Mouse (Mus musculus) neural tube, embryonic 10.5 days (tissue): ENCODE results near the gene Ghsr.

Experiments
- DNase-seq: peaks from one replicate; pipeline ENCODE4 v3.0.0-alpha.2; 2017; ENCODE audit warnings: low spot score; ENCODE audit errors: extremely low spot score

Ghsr gene

DNA sequence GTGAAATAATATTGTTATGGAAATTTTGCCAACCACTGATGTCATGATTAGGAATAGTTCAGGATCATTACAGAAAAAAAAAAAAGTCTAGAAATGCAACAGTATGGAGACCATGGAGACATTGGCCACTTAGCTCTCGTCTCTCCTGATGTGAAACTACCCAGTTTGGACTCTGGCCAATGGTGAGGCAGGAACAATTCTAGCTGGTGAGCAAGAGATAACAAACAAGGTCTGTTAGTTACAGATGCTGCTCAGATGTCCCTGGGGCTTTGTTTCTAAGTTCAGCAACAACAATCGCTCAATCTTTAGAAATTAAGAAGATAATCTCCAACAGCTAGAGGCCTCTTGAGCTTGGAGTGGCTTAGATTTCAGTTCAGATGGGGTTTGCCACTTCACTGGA, 37.4 kb downstream of the Ghsr start:
- no peak for DNase-seq

DNA sequence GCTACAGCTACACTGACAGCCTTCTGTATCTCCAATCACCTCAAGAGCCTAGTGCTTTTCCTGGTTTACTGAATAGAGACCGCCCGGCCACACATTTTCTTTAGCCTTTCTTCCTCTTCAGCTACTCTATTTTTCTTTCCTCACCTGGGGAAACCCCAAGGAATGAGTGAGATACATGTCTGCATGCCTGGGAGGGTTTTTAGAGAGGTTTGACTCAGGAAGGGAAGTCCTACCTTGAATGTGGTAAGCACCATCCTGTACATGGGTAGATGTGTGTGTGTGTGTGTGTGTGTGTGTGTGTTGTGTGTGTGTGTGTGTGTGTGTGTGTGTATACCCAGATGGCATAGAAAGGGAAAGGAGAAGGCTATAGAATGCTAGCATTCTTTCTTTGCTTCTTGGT, 40.1 kb downstream of the Ghsr start:
- no peak for DNase-seq

DNA sequence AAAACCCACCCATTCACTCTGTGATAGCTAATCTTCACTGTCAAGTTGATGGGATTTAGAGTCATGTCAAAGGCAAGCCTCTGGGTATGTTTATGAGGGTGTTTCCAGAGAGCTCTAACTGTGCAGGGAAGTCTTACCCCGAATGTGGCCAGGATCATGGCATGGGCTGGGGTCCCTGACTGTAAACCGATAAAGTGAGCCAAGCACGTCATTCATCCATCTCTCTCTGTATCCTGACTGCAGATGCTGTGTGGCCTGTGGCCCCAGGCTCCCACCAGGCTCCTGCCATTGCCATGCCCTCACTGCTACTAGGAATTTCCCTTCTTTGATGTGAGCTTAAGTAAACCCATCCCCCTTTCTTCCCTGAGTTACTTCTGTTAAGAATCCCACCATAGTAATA, 42.4 kb downstream of the Ghsr start:
- DNase-seq: no peak

DNA sequence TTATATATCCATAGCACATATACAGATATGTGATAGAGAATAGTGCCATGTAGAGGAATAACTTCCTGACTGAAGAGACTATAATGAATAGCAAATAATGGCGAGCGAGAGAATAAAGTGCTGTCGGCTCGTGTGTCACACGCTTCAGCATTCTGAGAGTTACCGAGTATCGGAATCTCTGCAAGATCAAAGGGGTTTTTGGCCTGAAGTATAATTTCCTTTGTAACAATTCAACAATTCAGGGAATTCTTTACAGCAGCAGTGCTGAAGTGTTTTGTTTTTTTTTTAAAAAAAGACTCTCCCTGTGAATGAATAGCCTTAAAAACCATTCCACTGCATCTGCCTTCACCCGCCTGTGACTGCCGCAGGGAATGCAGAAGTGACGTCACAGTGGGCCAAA, 45.6 kb downstream of the Ghsr start:
- DNase-seq: no peak

DNA sequence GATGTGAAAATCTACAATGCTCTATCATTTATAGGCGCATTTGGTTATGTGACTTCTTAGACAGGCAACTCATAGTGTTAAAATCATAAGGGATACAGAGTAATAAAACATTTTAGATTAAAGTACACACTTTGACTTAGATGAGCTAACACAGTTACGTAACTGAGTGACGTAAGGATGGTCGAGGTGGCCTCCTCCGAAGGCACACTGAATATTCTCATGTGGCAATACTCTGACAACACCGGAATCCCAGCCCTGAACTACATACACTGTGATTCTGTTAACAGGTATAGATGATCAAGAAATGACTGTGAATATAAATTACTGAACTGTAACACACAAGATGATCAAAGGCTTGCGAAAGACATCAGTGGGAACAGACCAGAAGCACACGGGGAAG, 47.5 kb downstream of the Ghsr start:
- DNase-seq: no peak

DNA sequence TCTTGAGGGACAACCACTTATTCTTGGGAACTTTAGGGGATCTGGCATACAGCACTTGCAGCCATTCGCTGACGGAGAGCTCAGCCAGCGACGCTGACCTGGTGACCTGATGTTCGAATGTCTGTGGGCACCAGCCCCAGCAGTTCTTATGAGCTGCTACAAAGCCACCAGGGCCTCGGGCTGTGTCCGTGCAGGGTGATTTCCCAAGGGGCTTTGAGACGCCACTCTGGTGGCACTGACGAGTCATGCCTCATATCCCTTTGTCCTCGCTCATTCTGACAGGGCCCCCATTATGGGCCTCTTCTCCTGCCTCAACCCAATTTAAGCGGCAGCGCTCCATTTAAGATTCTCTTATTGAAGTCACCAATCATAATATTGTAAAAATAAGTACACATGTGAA, 50.8 kb downstream of the Ghsr start:
- DNase-seq: no peak

DNA sequence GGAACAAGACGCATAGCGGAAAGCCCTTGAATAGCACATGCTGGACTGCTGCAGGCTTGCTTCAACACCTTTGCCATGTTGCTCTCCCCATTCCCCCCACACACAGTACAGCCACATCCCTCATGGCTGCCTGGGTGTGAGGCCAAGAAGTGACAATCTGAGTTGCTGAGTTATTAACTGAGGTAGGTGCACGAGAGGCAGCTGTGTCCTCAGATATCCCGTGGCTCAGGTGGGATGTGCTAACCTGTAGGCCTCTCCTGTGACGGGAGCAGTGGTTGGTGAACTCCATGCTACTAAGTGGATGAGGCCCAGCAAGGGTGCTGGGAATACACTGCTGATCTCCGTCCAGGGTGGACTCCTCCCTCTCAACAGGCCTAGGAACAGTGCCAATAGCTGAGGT, 51.4 kb downstream of the Ghsr start:
- DNase-seq: no peak

DNA sequence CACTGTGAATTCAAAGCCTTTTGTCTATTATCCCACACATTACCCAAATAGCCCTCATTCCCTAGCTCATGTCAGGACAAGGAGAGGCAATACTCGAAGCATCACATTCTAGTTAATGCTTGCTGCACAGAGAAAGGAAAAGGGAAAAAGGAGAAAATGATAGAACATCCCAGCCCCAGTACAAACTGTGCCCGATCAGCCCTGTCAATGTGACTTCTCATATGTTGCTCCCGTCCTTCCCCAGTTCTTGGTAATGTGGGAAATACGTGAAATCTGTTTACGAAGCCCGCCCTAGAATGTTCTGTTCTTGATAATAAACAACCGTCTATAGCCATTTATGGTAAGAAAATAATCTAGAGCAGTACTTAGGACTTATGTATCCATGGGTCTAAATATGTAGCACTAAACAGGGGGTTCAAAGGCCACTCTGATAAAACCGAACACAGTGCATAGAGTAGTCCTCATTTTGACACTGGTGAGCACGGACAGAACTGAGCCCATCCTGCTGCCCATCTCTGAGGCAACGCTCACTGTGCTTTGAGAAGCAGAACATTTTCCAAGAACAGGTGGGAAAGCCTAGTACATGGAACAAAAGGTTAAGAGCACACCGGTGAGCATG, 53.0 kb downstream of the Ghsr start:
- DNase-seq: no peak

DNA sequence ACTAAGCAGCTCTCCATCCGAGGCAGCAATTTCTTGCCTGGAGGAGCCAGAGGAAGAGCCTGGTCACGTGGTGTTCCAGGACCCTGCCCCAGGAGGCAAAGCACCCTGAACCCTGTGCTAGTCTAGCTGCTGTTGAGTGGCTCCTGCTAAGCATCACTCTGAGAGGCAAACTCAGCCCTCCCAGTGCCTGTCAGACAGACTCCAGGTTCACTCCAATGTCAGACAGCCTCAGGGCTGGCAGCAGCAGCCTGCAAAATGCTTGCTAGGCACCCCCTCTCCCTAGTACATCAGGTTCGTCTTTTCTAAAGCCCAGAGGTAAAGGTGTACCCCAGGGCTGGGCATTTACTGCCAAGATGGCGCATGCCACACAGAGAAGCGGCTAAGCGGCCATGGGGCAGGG, 56.3 kb downstream of the Ghsr start:
- no peak for DNase-seq
